Mouse (Mus musculus) layer of hippocampus, postnatal 10 days (tissue): ENCODE measurements around the gene Supt5. TPM values are rescaled to one million over a fixed set of nuclear protein-coding genes. Genes with fewer than 3 reads are reported as not detected.

Experiments used
- DNase-seq, 2 experiments: peaks; one replicate each; pipeline ENCODE4 v3.0.0; 2021; ENCODE audit warnings: low spot score in 2 of 2
- total RNA-seq, 2 experiments: library from RNA; stranded (reverse); gene quantifications; 2 replicates each; pipeline ENCODE4 v1.2.3; 2021

Gene Supt5
- total RNA-seq, 2 experiments from 2014 or later = 105 to 109 TPM

- DNase-seq = peak; percentile 71 to 80
Measured at GRCm38 (mm10) chr7:28375176-28375921, 36.8 kb upstream of the Supt5 start.

- DNase-seq = no peak
Measured at GRCm38 (mm10) chr7:28374647-28375046, 36.1 kb upstream of the Supt5 start.

- DNase-seq = no peak
Measured at GRCm38 (mm10) chr7:28373891-28374495, 35.4 kb upstream of the Supt5 start.

- DNase-seq = peak; percentile 80 to 82
Measured at GRCm38 (mm10) chr7:28373131-28373581, 34.6 kb upstream of the Supt5 start.

- peak; percentile 94 to 97 for DNase-seq
Measured at GRCm38 (mm10) chr7:28372251-28373108, 33.9 kb upstream of the Supt5 start, which contains the start of gene Plekhg2. Plekhg2 (minus strand) TSS chr7:28372599.

- DNase-seq = no peak
Measured at GRCm38 (mm10) chr7:28371514-28371989, 33.0 kb upstream of the Supt5 start.

GRCm38 (mm10) chr7:28370977-28371513, 32.5 kb upstream of the Supt5 start:
- DNase-seq = no peak

GRCm38 (mm10) chr7:28370051-28370450, 31.5 kb upstream of the Supt5 start:
- no peak for DNase-seq

GRCm38 (mm10) chr7:28368276-28368920, 29.9 kb upstream of the Supt5 start:
- DNase-seq = no peak

GRCm38 (mm10) chr7:28367663-28368275, 29.2 kb upstream of the Supt5 start:
- no peak for DNase-seq

GRCm38 (mm10) chr7:28362441-28363060, 24.0 kb upstream of the Supt5 start:
- no peak for DNase-seq

- no peak for DNase-seq
Measured at GRCm38 (mm10) chr7:28361647-28362341, 23.2 kb upstream of the Supt5 start.

- DNase-seq = no peak
Measured at GRCm38 (mm10) chr7:28360291-28360690, 21.7 kb upstream of the Supt5 start.

GRCm38 (mm10) chr7:28359854-28360253, 21.3 kb upstream of the Supt5 start:
- peak in 1 of 2 experiments; percentile 12 for DNase-seq

GRCm38 (mm10) chr7:28358431-28358830, 19.9 kb upstream of the Supt5 start:
- no peak for DNase-seq

- DNase-seq = no peak
Measured at GRCm38 (mm10) chr7:28357984-28358383, 19.4 kb upstream of the Supt5 start.

GRCm38 (mm10) chr7:28356981-28357380, 18.4 kb upstream of the Supt5 start:
- no peak for DNase-seq

- DNase-seq = no peak
Measured at GRCm38 (mm10) chr7:28355221-28355620, 16.7 kb upstream of the Supt5 start.

- DNase-seq = no peak
Measured at GRCm38 (mm10) chr7:28354596-28354995, 16.1 kb upstream of the Supt5 start.
